Mouse (Mus musculus) forebrain, embryonic 13.5 days (tissue): ENCODE measurements around the gene Guca2b. TPM values are rescaled to one million over a fixed set of nuclear protein-coding genes. Genes with fewer than 3 reads are reported as not detected.

Experiments used
- ATAC-seq: fragments of 200-750 bp; cut with Nextera tagmentation; 2 replicates; pipeline ENCODE4 v1.8.0; 2017
- H3K27ac ChIP-seq: fragments of 300-500 bp; sonication (generic); 2 replicates; pipeline ENCODE4 v1.5.1; 2015; ENCODE audit warnings: inconsistent platforms, mild to moderate bottlenecking, moderate library complexity
- H3K27me3 ChIP-seq: fragments of 300-500 bp; sonication (generic); 2 replicates; pipeline ENCODE4 v1.6.1; 2015; ENCODE audit warnings: mild to moderate bottlenecking, inconsistent platforms
- H3K36me3 ChIP-seq: fragments of 300-500 bp; sonication (generic); 2 replicates; pipeline ENCODE4 v1.6.1; 2015; ENCODE audit warnings: mild to moderate bottlenecking, inconsistent platforms; ENCODE audit not compliant: poor library complexity, severe bottlenecking
- H3K4me1 ChIP-seq: fragments of 300-500 bp; sonication (generic); 2 replicates; pipeline ENCODE4 v1.6.1; 2015; ENCODE audit warnings: inconsistent platforms
- H3K4me2 ChIP-seq: fragments of 300-500 bp; sonication (generic); 2 replicates; pipeline ENCODE4 v1.6.1; 2015; ENCODE audit warnings: inconsistent platforms, mild to moderate bottlenecking, moderate library complexity
- H3K4me3 ChIP-seq: fragments of 300-500 bp; sonication (generic); 2 replicates; pipeline ENCODE4 v1.5.1; 2015; ENCODE audit warnings: mild to moderate bottlenecking, inconsistent platforms
- H3K9ac ChIP-seq: fragments of 300-500 bp; sonication (generic); 2 replicates; pipeline ENCODE4 v1.6.1; 2015; ENCODE audit warnings: mild to moderate bottlenecking, inconsistent platforms
- H3K9me3 ChIP-seq: fragments of 300-500 bp; sonication (generic); replicated peaks from 2 replicates; pipeline ENCODE4 v1.6.1; 2016; ENCODE audit warnings: inconsistent platforms
- WGBS: fragments of 180-500 bp; shearing (Covaris S2); methylation state at CpG from one replicate; pipeline ENCODE4 v1.1.7; 2015; 5-methylcytosine and 5-hydroxymethylcytosine counted together
- polyA plus RNA-seq: library from polyadenylated mRNA; unstranded; fragments of >200 nt; fragmentation: Nextera tagmentation; extraction: Ambion mirVana; gene quantifications from 2 replicates; pipeline ENCODE4 v1.2.1, GENCODE M21; 2015

Guca2b gene
- polyA plus RNA-seq, 1 experiment from 2014 or later = not detected

DNA sequence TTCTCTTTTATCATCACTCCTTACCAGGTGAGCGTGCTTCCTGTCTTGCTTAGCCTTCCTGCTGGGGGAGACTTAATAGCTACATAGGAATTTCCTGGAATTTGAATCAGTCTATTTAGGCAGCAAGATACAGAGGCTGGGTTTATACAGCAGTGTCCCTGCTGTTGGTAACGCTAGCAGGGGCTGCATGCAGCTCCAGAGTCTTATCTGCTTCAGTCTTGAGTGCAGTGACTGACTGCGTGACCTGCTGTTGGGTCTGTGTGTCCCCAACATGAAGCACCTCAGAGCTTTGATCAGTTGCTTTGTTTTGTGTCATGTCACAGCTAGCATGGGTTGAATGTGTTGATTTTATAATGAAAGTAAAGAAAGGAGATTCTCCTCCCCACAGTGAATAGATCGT is 31.4 kb downstream of the Guca2b start:
- Histone ChIP-seq H3K4me3 (no peak overlapping the region), H3K27me3 (no peaks in the 10 kb centered on the region), H3K4me1 (peaks cover 27% of the 10 kb centered on the region), H3K27ac (peak overlapping the region; percentile 68), H3K36me3 (peaks cover 47% of the 10 kb centered on the region), H3K9me3 (no peaks in the 10 kb centered on the region), H3K4me2 (no peak overlapping the region), H3K9ac (0 out of 2 replicates have a peak overlapping the region, but pooled peaks have one; percentile 5)
- ATAC-seq = no peak; the same call in 1 of the 2 replicates
- WGBS = 30% methylated on average over 4 of the region's 4 CpGs

DNA sequence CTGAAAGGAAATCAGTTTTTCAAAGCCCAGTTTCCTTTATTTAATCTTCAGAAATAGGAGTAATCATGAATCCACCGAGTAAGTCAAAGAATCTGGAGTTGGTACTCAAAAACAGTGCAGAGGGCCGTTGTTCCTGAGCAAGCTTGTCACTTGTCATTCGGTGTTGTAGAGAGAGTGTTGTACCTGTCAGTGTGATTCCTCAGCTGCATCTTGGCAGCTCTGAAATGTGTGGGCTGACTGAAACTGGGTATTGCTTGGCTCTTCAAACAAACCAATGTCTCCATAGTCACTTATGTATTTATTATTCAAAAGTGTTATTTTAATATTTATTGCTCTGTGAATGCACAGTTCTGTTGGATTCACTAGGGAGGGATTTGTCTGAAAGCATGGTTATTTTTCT is 31.9 kb downstream of the Guca2b start:
- Histone ChIP-seq H3K9ac (no peak overlapping the region), H3K4me3 (no peak overlapping the region), H3K36me3 (peaks cover 52% of the 10 kb centered on the region), H3K9me3 (no peaks in the 10 kb centered on the region), H3K27ac (no peak overlapping the region; the same call in 1 of the 2 replicates), H3K4me2 (no peak overlapping the region), H3K4me1 (peaks cover 24% of the 10 kb centered on the region), H3K27me3 (no peaks in the 10 kb centered on the region)
- 60% methylated on average over 3 of the region's 3 CpGs for WGBS
- ATAC-seq = no peak

DNA sequence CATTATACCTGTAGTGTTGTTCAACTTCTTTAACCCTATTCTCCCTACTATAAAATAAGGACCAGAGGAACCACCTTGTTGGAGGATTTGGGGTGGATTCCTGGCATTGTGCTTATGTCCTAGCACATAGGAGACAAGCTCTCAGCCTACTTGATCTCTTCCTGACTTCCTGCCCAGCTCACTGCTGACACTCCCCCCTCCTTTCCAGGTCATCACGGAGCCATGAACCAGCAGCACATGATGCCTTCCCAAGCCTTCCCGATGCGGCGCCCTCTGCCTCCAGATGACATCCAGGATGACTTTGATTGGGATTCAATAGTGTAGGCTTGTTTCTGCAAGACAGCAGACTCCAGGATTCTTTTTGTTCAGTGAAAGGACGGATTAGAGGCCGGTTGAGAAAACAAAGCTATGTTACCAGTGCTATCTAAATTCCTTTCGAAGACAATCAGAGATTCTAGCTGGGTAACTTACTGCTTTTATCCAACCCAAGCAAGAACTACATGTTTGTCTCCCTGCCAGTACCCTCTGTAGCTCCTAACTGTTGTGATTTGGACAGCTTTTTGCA is 32.6 kb downstream of the Guca2b start:
- Histone ChIP-seq H3K36me3 (peaks cover 55% of the 10 kb centered on the region), H3K4me3 (no peak overlapping the region), H3K27ac (no peak overlapping the region), H3K27me3 (no peaks in the 10 kb centered on the region), H3K4me2 (no peak overlapping the region), H3K9me3 (no peaks in the 10 kb centered on the region), H3K9ac (no peak overlapping the region), H3K4me1 (peaks cover 20% of the 10 kb centered on the region)
- 24% methylated on average over 7 of the region's 7 CpGs for WGBS
- no peak for ATAC-seq

DNA sequence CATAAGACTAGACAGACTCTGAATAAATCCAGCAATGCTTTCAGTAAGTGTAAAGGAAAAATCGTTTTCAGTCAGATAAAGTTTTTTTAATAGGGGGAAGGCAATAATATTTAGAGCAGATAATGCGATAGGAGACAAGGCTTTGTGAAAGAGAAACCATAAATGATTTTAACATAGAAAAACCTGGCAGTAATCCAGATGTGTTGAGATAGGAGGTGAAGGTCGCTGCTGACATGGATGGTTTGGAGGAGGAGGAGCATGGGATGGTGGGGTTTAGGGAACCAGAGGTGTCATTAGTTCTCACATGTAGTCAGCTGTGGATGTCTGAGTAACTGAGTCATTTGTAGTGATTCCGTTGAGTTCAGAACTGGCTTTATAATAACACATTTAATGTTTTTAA is 44.0 kb downstream of the Guca2b start:
- H3K4me2 ChIP-seq = no peak overlapping the region
- H3K9ac ChIP-seq = no peak overlapping the region
- H3K27ac ChIP-seq = no peak overlapping the region
- H3K4me3 ChIP-seq = no peak overlapping the region
- no peaks in the 10 kb centered on the region for H3K9me3 ChIP-seq
- peaks cover 10% of the 10 kb centered on the region; the same call in 1 of the 2 replicates for H3K4me1 ChIP-seq
- ATAC-seq = no peak
- 86% methylated on average over 4 of the region's 4 CpGs for WGBS
- no peaks in the 10 kb centered on the region for H3K27me3 ChIP-seq
- H3K36me3 ChIP-seq = peaks cover 11% of the 10 kb centered on the region

DNA sequence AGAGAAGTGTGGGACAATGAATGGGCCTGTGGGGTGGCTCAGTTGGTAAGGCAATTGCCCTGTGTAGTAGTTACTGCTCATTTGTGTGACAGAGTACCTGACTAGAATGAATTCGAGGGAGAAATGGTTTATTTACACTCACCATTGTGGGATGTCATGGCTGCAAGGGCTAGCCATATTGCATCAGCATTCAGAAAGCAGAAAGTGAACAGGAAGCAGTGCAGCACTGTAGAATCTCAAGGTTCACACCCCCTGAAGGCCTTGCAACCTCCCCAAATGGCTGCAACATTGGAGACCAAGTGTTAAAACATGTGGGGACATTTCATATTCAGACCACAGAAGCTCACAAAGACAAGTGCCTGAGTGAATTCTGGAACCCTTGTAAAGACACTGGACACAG is 44.7 kb downstream of the Guca2b start:
- 45% methylated on average over 1 of the region's 1 CpGs for WGBS
- Histone ChIP-seq H3K9ac (no peak overlapping the region), H3K4me2 (no peak overlapping the region), H3K27ac (peak overlapping the region; percentile 7; the same call in 1 of the 2 replicates), H3K36me3 (peaks cover 8% of the 10 kb centered on the region; the same call in 1 of the 2 replicates), H3K4me1 (peaks cover 10% of the 10 kb centered on the region; the same call in 1 of the 2 replicates), H3K27me3 (no peaks in the 10 kb centered on the region), H3K4me3 (no peak overlapping the region), H3K9me3 (no peaks in the 10 kb centered on the region)
- ATAC-seq = no peak

GRCm38 (mm10) chr4:119609488-119609887 is 49.3 kb downstream of the Guca2b start:
- WGBS = 88% methylated on average over 1 of the region's 1 CpGs
- Histone ChIP-seq H3K4me3 (no peak overlapping the region), H3K9ac (no peak overlapping the region), H3K27me3 (no peaks in the 10 kb centered on the region), H3K4me1 (peaks cover 10% of the 10 kb centered on the region; the same call in 1 of the 2 replicates), H3K9me3 (no peaks in the 10 kb centered on the region), H3K4me2 (no peak overlapping the region), H3K36me3 (peaks cover 13% of the 10 kb centered on the region), H3K27ac (no peak overlapping the region)
- no peak for ATAC-seq

Other genes with a start within 250 kb of the Guca2b start
- 12.4 and 12.5 TPM in 2 replicates for gene Ccdc30, start 243.4 kb downstream of the Guca2b start, polyA plus RNA-seq
- 15.4 and 17.9 TPM in 2 replicates for gene Ppcs, start 236.5 kb downstream of the Guca2b start, polyA plus RNA-seq
- gene Zmynd12, start 236.1 kb downstream of the Guca2b start, polyA plus RNA-seq = 0.26 and 0.35 TPM in 2 replicates
- gene Rimkla, start 166.3 kb downstream of the Guca2b start, polyA plus RNA-seq = 12.2 and 12.6 TPM in 2 replicates
- gene Foxj3, start 122.0 kb downstream of the Guca2b start, polyA plus RNA-seq = 23.8 and 25.4 TPM in 2 replicates
- gene Frg2f1, start 119.4 kb downstream of the Guca2b start, polyA plus RNA-seq = 4.8 TPM in 2 replicates
- gene Guca2a, start 21.2 kb downstream of the Guca2b start, polyA plus RNA-seq = not detected in 2 replicates
- gene Hivep3, start 74.8 kb upstream of the Guca2b start, polyA plus RNA-seq = 8.8 and 10.5 TPM in 2 replicates